ENCODE assay signal across 15 mouse cellular contexts in the genomic region with DNA sequence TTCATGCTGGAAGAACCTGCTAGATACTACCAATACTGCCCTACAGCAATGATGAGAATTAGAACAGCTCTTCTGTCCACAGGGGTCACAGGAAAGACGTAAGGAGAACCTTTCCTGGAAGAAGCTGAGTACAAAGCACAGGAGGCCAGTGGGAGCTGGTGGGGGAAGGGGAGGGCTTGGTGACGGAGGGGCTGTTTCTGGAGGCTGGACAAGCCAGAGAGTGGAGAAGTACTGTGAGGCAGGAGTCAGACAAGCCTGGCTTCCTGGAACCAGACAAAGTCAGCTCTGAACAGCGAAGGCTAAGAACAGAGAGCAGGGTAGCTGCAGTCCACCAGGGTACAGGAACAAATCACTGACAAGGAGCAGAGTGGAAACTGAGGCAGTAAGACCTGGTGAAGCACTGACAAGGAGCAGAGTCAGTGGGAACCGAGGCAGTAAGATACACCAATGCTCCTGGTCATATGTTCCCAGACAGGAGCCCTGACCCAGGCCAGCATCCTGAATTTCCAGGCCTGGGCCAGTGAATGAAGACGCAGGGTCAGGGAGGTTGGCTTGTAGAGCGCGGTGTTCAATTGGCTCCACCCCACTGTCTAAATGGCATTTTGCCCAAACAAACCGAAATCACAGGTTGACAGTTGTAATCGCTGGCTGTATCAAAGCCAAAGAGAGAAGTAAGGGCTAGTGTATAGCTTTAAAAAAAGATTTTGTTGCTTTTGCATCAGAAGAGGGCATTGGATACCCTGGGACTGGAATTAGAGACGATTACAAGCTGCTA.
DNase-seq lines count a peak whose midpoint lies in the region; ATAC-seq and TF ChIP-seq lines count a peak whose summit lies in the region.
"Had no signal": no experiment of that assay in that cellular context is flagged by ENCODE, and none has a peak within 500 bp of the region (broad histone marks: within the 10 kb centered on the region; RNA-seq: fewer than 3 reads in every experiment).

No protein-coding gene starts in this region.

- no peaks in the 10 kb centered on the region for H3K9me3 ChIP-seq in heart, postnatal 0 days (replicated peaks; ENCODE audit: control insufficient read depth, low read length)
- no peaks in the 10 kb centered on the region for H3K9me3 ChIP-seq in lung, embryonic 15.5 days
- H3K9me3 ChIP-seq: embryonic facial prominence, embryonic 13.5 days; heart, embryonic 12.5 days; megakaryocyte, embryonic 14.5 days had no signal

- no peak overlapping the region for H3K27ac ChIP-seq in heart, postnatal 0 days (ENCODE audit: low read depth)
- no peak overlapping the region for H3K27ac ChIP-seq in lung, embryonic 15.5 days
- H3K27ac ChIP-seq: embryonic facial prominence, embryonic 13.5 days had no signal

- ATAC-seq in heart, postnatal 0 days (ENCODE audit: insufficient read depth, low read depth): peak; percentile 36; the same call in 1 of the 2 replicates
- 0 out of 2 replicates have a peak, but pooled peaks have one; percentile 23 for ATAC-seq in lung, embryonic 15.5 days (ENCODE audit: borderline replicate concordance, extremely low read depth, low FRiP score, low TSS enrichment)
- ATAC-seq: hindbrain, embryonic 16.5 days had no signal

- no peaks in the 10 kb centered on the region for H3K4me1 ChIP-seq in heart, postnatal 0 days (ENCODE audit: control insufficient read depth, insufficient read depth)
- H3K4me1 ChIP-seq in lung, embryonic 15.5 days: peaks cover 23% of the 10 kb centered on the region

- peak; percentile 41 for DNase-seq in cerebellum, adult 11-12 months
- no peak for DNase-seq in cerebellum, postnatal 4 days (ENCODE audit: low spot score in 2 of 2)
- DNase-seq in heart, postnatal 0 days (ENCODE audit: low spot score): no peak
- DNase-seq in heart, adult 8-10 months (ENCODE audit: low spot score): no peak
- no peak for DNase-seq in lung, postnatal 36 days
- peak; percentile 17 to 30 for DNase-seq in kidney, postnatal 36 days
- DNase-seq in gastrocnemius, postnatal 25 days: no peak
- DNase-seq: adrenal gland, postnatal 36 days; lung, adult 2 months; thymus, adult 2 months had no signal

- H3K27me3 ChIP-seq in heart, postnatal 0 days (ENCODE audit: control insufficient read depth, insufficient read depth, low read length): no peaks in the 10 kb centered on the region
- H3K27me3 ChIP-seq in lung, embryonic 15.5 days: no peaks in the 10 kb centered on the region
- H3K27me3 ChIP-seq: embryonic facial prominence, embryonic 13.5 days; megakaryocyte, embryonic 14.5 days had no signal

- H3K36me3 ChIP-seq in heart, postnatal 0 days (replicated peaks; ENCODE audit: control insufficient read depth, insufficient read depth, low read length): no peaks in the 10 kb centered on the region
- H3K36me3 ChIP-seq in lung, embryonic 15.5 days: no peaks in the 10 kb centered on the region
- H3K36me3 ChIP-seq: embryonic facial prominence, embryonic 13.5 days; heart, embryonic 12.5 days had no signal

- TF ChIP-seq CTCF in heart, postnatal 0 days (IDR thresholded peaks at IDR 0.05; ENCODE audit: low read depth): no peak

- no peak overlapping the region for H3K4me3 ChIP-seq in heart, postnatal 0 days (ENCODE audit: low read depth, low read length)
- H3K4me3 ChIP-seq in lung, embryonic 15.5 days: no peak overlapping the region
- H3K4me3 ChIP-seq: embryonic facial prominence, embryonic 13.5 days; heart, embryonic 12.5 days; megakaryocyte, embryonic 14.5 days had no signal

- TF ChIP-seq EP300 in heart, postnatal 0 days (IDR thresholded peaks at IDR 0.05; ENCODE audit: low read depth): no peak

- no peak overlapping the region for H3K4me2 ChIP-seq in heart, postnatal 0 days (ENCODE audit: low read depth, low read length)
- H3K4me2 ChIP-seq in lung, embryonic 15.5 days: no peak overlapping the region
- H3K4me2 ChIP-seq: embryonic facial prominence, embryonic 13.5 days; heart, embryonic 12.5 days had no signal

- H3K9ac ChIP-seq in heart, postnatal 0 days (replicated peaks; ENCODE audit: low read depth, low read length): no peak overlapping the region
- H3K9ac ChIP-seq in lung, embryonic 15.5 days: no peak overlapping the region
- H3K9ac ChIP-seq: embryonic facial prominence, embryonic 13.5 days; heart, embryonic 12.5 days had no signal

- WGBS in heart, postnatal 0 days: 62% methylated on average over 10 of the region's 10 CpGs
- 64% methylated on average over 10 of the region's 10 CpGs for WGBS in lung, embryonic 15.5 days

Comparison
In these comparisons a context has a peak if more than half of its experiments do, and no peak if none do; other contexts are left out.
1. DNase-seq: peak in cerebellum, adult 11-12 months (single experiment) and kidney, postnatal 36 days (2 of 2); none in cerebellum, postnatal 4 days (0 of 2), heart, postnatal 0 days (single experiment), heart, adult 8-10 months (single experiment), lung, postnatal 36 days (single experiment) and gastrocnemius, postnatal 25 days (single experiment).